Mouse (Mus musculus) brain, embryonic 18.5 days (tissue): ENCODE results near the gene Ncaph2.

Experiments used
- DNase-seq: peaks from one replicate; pipeline ENCODE4 v3.0.0-alpha.2; 2012; ENCODE audit warnings: low read depth, low spot score

The Ncaph2 gene

DNA sequence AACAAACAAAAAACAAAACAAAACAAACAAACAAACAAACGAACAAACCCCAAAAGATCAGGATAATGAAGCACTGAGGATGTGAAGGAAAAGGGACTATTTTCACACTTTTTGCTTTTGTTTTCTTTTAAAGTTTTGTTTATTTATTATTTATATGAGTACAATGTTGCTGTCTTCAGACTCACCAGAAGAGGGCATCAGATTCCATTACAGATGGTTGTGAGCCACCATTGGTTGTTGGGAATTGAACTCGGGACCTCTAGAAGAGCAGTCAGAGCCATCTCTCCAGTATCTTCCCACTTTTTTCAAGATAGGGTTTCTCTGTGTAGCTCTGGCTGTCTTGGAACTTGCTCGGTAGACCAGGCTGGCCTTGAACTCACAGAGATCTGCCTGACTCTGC, 12.2 kb upstream of the Ncaph2 start:
- DNase-seq: no peak

DNA sequence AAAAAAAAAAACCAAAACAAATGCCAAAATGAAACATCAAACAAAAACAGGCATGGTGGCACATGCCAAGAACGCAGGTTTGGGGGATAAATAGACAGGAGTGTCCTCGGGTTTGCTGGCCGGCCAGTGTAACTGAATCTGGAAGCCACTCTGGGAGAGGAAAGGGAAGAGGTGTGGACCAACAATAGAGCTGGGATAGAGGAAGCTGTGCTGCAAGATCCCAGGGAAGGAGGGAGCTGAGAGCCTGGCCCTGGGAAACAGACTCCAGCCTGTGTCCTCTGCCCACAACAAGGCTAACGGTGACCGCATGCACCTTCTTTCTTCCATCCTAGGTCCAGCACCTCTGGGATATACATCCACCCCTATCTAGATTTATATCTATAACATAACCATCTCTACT, 5.1 kb upstream of the Ncaph2 start:
- no peak for DNase-seq

DNA sequence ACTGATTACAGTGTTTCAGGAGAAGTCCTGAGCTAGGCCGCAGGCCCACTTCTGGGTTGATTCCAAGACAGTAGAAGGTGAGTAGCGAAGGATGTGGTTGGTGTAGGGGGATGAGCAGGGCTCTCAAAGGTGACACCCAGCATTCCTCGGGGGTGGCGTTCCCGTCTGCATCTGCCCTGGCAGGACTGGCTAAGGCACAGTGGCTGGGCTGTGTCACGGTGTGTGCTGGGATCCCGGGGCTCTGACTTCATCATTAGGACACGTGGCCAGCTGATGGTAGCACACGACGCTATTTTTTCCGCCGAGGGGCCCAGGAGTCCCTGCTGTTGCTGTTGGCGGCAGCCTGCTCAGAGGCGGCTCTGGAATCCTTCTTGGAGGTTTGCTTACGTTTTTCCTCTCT, 4.2 kb upstream of the Ncaph2 start:
- no peak for DNase-seq

DNA sequence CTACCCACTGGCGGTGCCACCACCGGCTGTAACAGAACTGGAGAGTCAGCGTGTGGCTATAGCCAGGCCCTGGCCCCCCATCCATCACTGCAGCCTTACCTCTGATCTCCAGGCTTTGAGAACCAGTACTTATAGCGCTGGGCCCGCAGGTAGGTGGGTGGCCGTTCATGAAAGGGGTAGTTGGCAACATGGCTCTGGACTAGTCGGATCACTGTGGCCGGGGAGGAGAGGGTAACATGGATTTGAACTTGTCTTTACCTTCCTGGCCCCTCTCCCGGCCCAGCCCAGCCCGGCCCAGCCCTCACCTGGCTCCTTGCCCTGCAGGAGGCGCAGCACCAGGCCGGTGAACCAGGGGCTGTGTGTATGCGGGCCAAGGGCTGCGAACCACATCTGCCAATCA, 3.5 kb upstream of the Ncaph2 start:
- no peak for DNase-seq

DNA sequence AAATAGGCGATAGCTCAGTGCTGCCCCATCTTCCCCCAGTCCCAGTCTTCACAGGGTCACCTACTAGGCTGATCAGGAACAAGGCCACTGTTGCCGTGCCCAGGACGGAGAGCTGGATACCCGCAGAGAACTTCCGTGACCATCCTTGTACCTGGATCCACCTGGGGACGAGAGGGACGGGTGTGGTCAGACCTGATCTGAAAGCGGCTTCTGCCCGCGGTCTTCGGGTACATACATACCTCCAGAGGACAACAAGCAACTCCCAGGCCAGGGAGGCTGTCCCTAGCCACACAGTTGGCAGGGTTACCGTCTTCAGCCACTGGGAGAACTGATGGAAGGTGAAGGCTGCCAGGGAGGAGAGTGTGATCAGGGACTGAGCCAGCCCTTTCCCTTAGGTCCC, 2.7 kb upstream of the Ncaph2 start:
- DNase-seq: no peak

DNA sequence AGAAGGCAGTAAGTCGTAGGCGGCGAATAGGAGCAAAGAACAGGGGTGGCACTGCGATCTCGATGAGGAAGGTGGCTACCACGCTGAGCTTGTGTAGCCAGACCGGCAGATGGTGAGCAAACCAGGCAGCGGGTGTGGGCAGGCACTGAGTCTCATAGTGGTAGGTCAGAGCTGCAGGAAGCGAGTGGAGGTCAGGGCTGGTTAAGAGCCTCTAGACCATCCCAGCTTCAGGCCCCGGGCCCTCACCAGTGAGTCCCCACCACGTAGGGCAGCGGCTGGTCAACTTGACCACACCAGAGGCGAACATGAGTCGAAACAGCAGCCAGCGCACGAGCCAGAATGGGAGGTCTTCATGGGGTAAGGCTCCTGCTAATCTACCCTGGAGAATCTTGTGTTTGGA, 1.7 kb upstream of the Ncaph2 start:
- DNase-seq: no peak

DNA sequence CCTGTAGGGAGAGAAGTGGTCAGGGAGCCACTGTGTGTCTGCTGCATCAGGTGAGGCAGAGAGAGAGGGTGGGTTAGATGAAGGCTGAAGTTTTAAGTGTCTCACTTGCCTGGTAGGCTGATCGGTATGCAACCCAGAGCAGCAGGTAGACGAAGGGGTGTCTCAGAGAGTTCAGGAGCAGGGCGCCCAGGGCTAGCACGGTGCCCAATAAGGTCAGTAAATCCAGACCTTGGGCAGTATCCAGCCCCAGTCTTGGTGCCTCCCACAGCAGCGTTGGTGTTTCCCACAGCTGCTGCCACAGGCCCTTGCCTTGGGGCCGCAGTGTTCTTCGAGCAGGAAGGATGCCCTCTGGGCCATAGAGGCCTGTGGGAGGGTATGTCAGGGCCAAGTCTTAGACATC, 1.1 kb upstream of the Ncaph2 start:
- no peak for DNase-seq

DNA sequence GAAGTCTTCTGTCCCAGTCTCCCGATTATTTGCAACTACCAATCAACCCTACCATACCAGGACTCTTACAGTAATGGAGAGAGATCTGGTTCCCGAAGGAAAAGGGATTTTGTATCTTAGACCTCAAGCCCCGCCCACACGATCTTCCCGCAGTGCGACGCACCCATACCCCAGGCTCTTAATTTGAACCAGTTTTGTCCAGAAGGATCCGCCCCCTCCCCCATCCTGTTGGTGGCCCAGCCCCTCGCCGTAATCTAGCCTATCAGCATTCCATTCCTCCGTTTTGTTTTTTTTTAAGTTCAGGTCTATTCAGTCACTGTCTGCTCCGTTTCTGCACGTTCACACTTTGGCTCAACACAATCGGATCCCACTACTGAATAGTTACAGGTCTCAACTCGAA, 853 bp downstream of the Ncaph2 start:
- peak; percentile 59 for DNase-seq

DNA sequence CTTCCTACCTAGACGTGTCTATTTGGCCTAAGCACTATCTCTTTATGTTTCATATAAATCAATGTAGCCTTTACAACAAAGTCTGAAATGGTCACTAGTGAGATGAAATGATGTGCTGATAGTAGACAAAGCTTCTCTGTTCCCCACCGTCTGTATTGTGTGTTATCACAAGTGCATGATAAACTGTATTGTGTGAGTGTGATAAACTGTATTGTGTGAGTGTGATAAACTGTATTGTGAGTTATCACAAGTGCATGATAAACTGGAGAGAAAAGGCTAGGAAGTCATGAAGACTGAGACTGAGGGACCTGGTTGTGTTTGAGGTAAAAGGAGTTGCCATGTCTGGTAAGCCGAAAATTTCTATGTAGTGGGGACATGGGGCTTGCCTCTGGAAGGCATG, 3.3 kb downstream of the Ncaph2 start:
- DNase-seq: no peak

DNA sequence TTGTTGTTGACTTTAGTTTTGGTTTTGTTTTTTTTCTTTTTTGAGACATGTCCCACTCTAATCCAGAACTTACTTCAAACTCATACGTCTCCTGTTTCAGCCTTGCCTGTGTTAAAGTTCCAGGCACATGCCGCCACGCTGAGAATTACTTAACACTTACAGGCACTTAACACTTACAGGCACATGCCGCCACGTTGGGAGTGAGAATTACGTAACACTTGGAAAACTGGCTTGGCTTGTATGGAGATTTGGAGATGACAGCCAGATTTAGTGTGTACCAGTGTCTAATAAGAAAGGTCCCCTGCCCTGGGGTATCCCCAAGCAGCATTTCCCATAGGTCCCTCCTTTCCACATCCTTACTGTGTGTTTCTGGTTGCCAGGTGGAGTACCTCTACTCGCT, 7.5 kb downstream of the Ncaph2 start:
- DNase-seq: no peak

DNA sequence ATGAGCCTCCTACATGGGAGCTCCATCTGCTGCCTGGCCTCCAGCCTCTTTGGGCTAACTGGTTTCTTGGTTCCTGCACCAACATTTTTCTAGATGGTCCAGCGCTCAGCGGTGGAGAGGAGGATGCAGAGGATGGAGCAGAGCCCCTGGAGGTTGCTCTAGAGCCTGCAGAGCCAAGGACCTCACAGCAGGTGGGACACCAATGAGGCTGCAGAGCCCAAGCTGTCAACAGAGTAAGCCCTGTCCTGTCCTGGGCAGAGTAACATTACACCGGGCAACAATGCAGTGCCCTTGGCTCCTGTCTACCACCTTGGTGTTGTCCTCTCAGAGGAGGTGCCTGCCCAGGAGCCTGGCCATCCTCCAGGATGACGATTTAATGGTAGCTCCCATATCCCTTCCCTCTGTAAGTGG, 9.6 kb downstream of the Ncaph2 start:
- no peak for DNase-seq

DNA sequence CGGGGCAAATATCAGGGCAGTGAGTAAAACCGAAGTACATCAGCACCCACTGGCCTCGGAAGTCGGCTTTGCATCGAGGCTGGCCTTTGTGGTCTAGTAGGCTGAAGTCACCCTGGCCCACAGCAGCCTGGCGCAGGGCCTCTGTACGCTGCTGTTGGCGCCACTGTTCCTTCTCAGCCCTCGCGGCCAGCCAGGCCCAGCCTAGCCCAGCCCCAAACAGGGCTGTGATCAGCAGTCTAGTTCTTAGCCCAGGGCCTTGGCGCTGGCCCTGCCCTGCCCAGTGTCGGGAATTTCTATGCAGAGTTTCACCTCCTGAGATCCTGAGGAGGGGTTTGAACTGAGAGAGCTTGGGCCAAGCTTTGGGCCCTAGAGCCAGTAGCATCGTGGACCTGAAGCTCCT, 16.5 kb downstream of the Ncaph2 start:
- DNase-seq: no peak

DNA sequence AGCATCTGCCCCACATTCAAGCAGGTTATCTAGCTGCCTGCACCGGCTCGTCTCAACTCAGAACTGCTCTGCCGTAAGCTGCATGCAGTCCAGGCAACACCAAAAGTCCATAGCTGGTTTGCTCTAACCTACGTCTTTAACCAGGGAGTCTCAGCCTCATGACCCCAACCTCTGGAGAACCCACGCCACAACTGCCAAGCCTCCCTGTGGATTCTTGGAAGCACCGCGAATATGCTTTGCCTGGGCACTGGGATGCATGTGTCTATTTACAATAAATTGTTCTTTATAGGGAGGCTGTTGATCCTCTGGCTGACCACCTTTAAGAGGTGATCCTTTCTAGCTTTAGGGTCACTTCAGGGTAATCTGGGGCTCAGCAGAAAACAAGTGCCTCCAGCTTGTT, 17.0 kb downstream of the Ncaph2 start:
- no peak for DNase-seq

DNA sequence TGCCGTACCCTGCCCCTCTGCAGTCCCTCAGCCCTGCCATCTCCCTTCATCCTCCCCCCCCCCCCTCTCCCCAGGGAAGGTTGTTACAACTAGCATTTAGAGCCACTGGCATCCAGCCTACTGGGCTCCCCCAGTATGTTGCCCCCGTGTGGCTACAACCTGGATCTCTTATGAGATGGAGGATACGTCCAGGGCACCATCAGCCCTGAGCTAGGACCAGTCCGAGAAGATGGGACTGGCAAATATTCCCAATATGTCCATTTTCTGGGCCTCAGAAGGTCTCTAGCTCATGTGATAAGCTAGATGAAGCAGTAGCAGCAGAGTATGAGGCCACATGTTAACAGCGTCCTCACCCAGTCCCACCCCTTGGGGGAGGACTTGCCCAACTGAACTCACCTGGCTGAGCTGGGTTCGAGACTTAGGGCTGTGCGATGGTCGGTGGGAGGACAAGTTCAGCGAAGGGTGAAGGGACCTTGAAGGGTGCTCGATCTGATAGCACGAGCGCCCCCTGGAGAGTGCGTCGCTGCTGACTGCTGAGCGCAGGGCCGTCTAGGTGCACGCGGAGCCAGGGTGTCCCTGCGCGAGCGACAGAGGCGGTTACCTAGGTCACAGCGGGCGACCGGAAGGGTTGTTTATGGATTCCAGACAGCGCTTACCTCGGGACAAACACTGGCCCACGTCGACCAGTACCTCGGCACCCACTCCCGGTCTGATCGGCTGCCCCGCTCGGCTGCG, 17.7 kb downstream of the Ncaph2 start:
- DNase-seq: peak; percentile 50

DNA sequence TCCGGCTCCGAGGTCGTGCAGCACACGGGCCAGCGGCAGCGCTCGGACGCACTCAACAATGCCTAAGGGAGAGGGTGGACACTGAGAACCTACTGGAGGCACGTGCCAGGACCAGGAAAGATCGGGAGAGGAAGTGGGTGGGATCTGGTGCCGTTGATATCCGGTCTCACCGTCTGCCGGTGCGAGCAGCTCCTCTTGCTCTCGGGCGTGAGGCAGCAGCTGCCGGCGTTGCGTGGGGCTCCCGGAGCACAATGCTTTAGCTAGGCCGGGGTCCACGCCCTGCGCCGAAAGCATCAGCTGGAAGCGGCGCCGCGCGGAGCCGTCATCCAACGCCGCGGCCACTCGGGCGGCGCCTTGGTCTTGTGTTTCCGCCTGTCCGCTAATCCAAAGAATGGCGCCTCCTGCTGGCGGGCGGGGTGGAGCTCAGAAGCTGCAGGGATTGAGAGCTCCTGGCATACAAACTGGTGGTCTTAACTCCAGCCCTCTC, 18.3 kb downstream of the Ncaph2 start, which contains the start of gene Sco2:
Gene Sco2 (minus strand): TSS at position 85 of the 487 bp plus-strand sequence.
- DNase-seq: peak; percentile 73

DNA sequence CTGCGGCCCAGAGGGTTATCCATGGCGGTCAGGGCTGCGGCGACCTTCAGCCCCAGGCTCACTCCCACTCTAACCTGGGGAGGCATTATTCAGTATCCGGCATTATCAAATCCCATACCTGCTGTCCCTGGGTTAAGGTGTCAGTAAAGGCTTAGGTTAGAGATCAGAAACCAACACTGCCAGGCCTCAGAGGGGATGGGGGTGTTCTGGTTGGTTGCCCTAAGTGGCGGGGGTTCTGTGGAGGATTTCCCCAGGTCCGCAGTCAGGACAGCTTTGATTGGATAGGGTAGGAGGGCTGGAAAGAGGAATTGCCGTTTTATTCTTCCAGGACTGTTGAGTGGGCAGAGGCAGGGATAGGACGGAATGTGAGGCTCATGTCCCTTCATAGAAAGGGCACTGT, 18.8 kb downstream of the Ncaph2 start:
- DNase-seq: no peak

DNA sequence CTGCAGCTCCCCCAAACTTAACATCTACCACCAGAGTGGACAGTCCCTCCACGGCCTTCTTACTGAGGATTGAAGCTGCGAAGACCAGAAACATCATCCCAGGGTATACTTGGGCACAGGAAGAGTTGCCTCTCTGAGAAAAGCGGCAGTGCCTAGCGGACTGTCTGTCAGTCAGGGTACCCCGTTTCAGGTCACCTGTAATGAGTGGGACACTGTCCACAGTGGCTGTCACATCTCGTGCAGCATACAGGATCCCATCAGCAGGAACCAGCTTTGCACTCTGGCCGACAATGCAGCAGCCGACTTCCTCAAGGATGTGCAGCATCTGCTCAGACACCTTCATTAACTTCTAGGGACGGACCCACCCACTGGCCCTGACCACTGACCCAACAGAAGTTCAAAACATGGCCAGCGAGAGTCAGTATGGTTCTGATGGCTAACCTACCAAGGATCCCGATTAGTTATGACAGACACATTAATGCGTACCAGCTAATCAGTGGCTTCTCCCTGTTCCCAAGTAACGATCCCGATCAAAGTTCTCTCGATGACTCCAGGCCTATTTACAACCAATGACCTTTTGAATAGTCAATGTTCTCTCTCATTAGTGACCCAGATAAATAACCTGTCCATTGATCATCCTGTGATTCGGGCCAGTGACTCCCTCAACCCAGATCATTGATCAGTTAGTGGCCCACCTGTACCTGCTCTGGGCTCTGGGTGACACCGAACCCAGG, 19.4 kb downstream of the Ncaph2 start:
- DNase-seq: no peak

DNA sequence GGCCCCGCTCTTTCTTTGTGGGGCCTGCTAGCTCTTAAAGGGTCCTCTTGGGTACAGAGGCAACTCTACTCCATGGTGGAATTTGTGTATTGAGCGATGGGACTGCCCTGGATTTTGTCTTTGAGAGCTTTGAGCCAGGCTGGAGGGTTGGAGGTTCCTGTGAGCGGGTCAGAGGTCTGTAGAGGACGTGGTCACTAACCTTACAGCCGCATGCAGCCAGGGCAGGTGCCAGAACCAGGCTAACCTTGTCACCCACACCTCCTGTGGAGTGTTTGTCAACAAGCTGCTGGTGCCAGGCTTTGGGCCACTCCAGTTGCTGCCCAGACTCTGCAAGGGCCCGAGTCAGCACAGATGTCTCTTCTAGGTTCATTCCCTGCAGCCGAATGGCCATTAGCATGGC, 20.5 kb downstream of the Ncaph2 start:
- no peak for DNase-seq

DNA sequence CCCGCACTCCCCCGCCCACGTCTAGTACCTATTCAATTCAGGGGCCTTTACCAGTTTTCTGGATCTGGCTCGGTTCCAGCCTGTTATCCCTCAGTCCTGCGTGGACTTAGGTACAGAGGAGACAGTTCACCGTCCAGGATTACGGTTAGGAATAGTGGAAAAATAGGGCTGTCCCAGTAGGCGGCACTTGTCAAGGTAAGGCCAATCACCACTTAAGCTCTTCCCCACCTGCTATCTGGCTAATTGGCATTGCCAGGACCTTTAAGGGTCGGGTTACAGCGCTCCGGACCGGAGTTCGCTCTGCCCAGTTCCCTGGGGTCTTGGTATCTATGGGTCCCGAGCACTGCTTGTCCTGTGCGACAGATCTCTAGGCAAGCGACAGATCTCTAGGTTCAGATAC, 21.4 kb downstream of the Ncaph2 start, which contains the start of gene Tymp:
Gene Tymp (minus strand): TSS at position 83 of the 400 bp plus-strand sequence.
- DNase-seq: no peak

DNA sequence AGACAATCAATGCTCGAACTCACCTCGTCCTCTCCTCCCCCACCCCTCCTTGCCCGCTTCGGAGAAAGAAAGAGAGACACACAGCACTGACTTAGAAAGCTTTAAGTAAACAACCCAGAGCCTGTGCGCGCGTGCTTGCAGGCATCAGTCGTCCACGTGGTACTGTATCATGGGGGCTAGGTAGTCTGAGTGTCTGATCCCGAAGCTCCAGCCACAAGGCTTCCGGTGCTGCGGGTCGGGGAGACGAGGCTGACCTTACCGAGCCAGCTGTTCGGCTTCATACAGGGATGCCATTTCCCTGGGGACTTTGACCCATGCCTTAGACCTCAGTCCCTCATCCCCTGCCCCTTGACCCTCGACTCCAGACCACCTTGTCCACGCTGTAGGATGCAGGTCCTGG, 21.8 kb downstream of the Ncaph2 start:
- no peak for DNase-seq

DNA sequence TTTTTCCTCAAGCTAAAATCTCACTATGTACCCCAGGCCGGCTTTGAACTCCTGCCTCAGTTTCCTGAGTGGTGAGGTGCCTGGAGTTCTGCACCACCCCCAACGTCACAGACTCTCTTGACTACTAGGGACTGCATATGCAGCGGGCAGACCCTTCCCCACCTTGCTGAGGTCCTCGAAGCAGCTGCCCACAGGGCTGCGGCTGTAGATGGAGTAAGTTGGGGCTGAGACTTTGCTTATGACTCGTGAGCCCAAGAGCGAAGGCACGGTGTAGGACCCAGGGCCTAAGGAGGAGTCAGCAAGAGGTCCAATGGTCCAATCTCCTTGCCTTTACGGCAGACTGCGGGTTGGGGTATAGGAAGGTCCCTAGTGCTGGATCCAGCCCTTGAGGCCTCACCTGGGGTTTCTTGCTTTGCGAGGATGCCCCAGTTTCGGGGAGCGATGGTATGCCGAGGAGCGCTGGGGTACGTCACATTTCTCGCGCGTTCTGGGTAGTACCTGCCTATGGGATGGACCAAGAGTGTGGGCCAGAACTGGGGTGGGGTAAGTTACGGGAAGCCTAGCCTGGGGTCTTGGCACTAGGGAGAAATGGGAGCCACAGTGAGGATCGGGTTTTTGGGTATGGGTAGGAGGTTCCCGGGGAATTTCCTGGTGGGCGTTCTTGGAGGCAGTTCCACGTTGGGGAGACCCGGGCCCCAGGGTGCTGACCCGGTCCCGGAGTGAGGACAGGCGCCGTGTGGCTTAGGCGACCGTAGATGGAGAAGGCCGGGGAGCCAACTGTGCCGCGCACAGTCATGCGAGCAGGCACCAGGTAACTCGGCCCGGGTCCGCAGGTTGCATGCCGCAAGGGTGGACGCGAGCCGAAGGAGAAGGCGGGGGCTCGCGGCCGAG, 22.7 kb downstream of the Ncaph2 start:
- DNase-seq: no peak

DNA sequence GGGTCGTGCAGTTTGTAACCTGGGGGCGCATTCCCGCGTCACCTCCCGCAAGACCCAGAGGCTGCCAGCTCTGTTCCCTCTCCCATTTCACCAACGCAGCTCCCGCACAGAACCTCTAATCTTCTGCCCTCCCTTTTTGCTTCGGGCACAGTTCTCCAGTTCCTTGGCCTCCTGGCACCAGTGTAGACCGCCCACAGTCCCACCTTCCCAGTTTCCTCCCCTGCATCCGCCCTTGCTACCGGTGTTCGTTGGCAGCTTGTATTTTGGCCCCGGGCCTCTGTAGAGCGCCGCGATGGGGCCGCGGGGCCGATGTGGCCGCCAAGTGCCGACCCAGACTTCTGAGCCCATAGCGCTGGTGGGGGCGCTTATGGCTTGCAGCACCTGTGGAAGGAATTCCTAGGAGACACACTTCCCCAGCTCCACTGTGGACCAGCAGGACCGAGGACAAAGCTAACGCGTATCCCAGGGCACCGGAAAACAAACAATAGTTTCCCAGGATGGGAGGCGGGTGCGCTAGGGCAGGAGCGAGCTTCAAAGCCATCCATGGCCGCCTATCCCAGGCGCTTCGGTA, 23.4 kb downstream of the Ncaph2 start, which contains the start of gene Odf3b:
Gene Odf3b (minus strand): TSS at position 452 of the 571 bp plus-strand sequence.
- no peak for DNase-seq
